Mouse (Mus musculus) C2C12 (cell line): ENCODE data around the gene Rai14.

ENCODE experiments used
- CEBPB ChIP-seq: IDR thresholded peaks from one replicate; pipeline ENCODE4 v1.6.1; 2011; ENCODE audit warnings: low read depth, mild to moderate bottlenecking, control low read depth, moderate library complexity
- CTCF ChIP-seq: IDR thresholded peaks from one replicate; pipeline ENCODE4 v1.5.1; 2011; ENCODE audit not compliant: control insufficient read depth, insufficient read depth, insufficient read length
- FOSL1 ChIP-seq: IDR thresholded peaks from one replicate; pipeline ENCODE4 v1.8.0; 2011; ENCODE audit warnings: mild to moderate bottlenecking, low read length; ENCODE audit not compliant: poor library complexity, insufficient read depth, severe bottlenecking
- MAX ChIP-seq: IDR thresholded peaks from one replicate; pipeline ENCODE4 v1.6.1; 2011; ENCODE audit warnings: mild to moderate bottlenecking, control low read depth
- MYOD1 ChIP-seq: IDR thresholded peaks from one replicate; pipeline ENCODE4 v1.6.1; 2011; ENCODE audit warnings: low read depth; ENCODE audit not compliant: control insufficient read depth, insufficient read length
- MYOG ChIP-seq: IDR thresholded peaks from one replicate; pipeline ENCODE4 v1.6.1; 2011; ENCODE audit not compliant: control insufficient read depth, insufficient read length; ENCODE audit errors: extremely low read depth
- USF1 ChIP-seq: IDR thresholded peaks from one replicate; pipeline ENCODE4 v1.6.1; 2011; ENCODE audit warnings: low read depth, mild to moderate bottlenecking, control low read depth, moderate library complexity

DNA sequence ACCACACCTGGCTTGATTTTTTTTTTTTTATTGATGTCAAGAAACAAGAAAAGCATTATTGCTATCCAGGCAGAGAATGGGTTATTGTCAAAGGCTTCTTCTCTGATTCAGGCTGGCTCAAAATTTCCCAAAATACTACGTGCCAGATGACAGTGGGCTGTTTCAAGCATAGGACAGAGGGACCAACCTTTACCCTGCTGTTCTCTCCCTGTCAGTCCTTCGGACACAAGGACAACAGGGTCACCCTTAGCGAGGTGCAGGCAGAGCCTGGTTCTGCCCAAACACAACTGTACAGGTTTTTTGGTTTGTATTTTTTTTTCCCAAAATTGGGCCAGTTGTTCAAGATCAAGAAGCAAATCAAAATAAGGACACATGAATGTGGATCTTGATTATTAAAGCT lies 70.6 kb downstream of the Rai14 start:
- TF ChIP-seq MYOG (no peak), CTCF (no peak), USF1 (no peak), FOSL1 (no peak), MAX (no peak), MYOD1 (no peak), CEBPB (no peak)
